Mouse (Mus musculus): ENCODE measurements around the gene Fcer1a. TPM values are rescaled to one million over a fixed set of nuclear protein-coding genes. Genes with fewer than 3 reads are reported as not detected.
"Not testable (repeated sequence)": the region's sequence is repeated elsewhere in the genome, so short reads cannot be mapped to it uniquely, and the experiment has no call there.

Fcer1a gene
- polyA plus RNA-seq (2016; fragmentation: Nextera tagmentation; extraction: Ambion mirVana), result not detected in 2 replicates

DNA sequence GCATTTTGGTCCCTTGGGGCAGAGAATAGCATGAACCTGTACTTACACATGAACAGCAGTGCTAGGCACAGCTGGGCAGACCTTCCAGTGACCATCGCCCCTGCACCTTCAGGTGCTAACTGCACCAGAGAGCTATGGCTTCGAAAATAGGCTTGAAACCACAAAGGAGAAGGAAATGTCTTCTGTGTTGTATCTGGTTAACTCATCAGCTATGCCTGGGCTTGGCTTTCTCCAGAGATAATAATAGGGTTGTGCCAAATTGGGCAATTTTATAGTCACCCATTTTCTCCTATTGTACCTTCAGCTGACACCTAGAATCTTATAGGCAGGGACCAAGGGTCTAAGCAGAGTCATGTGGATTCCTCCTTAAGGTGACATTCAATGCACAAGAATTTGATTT lies at the start of gene Fcer1a:
Gene Fcer1a (minus strand): TSS at position 134 of the 400 bp plus-strand sequence.
- no peak within 1 kb of the TSS for H3K27ac ChIP-seq
- H3K4me3 ChIP-seq, result no peak within 1 kb of the TSS
- DNase-seq (ENCODE audit: low spot score), result no peak
- no peaks in the 10 kb centered on the region for H3K36me3 ChIP-seq
- H3K27me3 ChIP-seq (ENCODE audit: insufficient read depth, poor library complexity, severe bottlenecking), result no peaks in the 10 kb centered on the region
- no peaks in the 10 kb centered on the region for H3K4me1 ChIP-seq
- H3K9me3 ChIP-seq, result no peaks in the 10 kb centered on the region
- 80% methylated on average over 2 of the region's 2 CpGs for WGBS

DNA sequence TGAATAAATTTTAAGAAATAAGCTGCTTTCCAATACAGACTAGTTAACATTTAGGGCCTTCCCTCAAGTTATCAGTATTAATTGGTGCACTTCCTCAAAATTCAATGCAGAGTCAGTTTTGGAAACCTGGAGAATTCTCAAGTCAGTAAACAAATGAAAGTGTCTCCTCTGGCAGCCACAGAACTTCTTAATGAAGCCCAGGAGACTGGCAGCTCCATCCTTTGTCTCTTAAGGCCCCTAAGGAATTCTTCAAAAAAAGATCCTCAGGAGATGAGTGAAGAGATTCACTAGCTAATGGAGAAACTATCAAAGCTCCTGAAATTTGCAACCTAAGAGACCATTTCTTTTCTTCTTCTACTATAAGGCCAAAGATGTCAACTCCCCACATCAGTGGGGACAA lies 38.7 kb upstream of the Fcer1a start, which contains the start of gene Olfr418:
Gene Olfr418 (plus strand): TSS at position 301 of the 400 bp plus-strand sequence.
- H3K27ac ChIP-seq, result no peak within 1 kb of the TSS
- H3K27me3 ChIP-seq (ENCODE audit: insufficient read depth, poor library complexity, severe bottlenecking), result no peaks in the 10 kb centered on the region
- no peak for DNase-seq (ENCODE audit: low spot score)
- H3K4me3 ChIP-seq, result no peak within 1 kb of the TSS
- H3K36me3 ChIP-seq, result no peaks in the 10 kb centered on the region
- no peaks in the 10 kb centered on the region for H3K9me3 ChIP-seq
- H3K4me1 ChIP-seq, result no peaks in the 10 kb centered on the region

DNA sequence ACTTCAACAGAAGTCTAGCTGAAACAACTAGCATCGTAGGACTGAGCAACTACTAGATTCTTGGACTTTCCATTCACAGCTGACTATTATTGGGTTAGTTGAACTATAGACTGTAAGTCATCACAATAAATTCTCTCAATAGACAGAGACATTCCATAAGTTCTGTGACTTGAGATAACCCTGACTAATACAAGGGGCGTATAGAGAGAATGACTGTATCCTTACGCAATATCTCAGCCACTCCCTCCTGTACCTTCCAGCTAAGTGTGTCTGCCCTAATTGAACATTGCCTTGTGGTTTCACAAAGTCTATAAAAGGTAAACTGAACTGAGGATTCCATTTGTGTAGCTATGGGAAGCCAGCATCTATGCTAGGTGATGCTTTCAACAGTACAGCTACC lies 22.9 kb upstream of the Fcer1a start:
- Histone ChIP-seq H3K4me3 (no peak overlapping the region), H3K27me3 (ENCODE audit: insufficient read depth, poor library complexity, severe bottlenecking) (no peaks in the 10 kb centered on the region), H3K27ac (no peak overlapping the region), H3K9me3 (no peaks in the 10 kb centered on the region), H3K36me3 (no peaks in the 10 kb centered on the region), H3K4me1 (no peaks in the 10 kb centered on the region)
- 89% methylated on average over 3 of the region's 3 CpGs for WGBS
- DNase-seq (ENCODE audit: low spot score), result no peak

DNA sequence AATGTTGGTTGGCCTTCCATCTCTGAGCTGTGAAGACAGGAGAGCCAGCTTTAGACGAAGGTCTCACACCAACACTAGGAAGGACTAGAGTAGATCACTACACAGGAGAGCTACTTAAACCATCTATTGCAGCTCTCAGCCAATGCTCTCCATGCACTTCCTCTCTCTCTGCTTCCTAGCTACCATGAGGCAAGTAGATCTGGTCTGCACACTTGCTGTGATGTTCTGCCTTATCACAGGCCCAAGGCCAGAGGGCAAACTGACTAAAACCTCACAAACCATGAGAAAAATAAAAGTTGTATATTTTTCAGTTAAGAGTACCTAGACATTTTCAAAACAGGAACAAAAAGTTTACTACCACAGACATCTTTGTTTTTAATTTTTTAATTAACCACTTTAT lies 10.0 kb upstream of the Fcer1a start:
- not testable (repeated sequence) for H3K4me1 ChIP-seq; DNase-seq (ENCODE audit: low spot score); H3K27me3 ChIP-seq (ENCODE audit: insufficient read depth, poor library complexity, severe bottlenecking); H3K36me3 ChIP-seq; H3K9me3 ChIP-seq; H3K27ac ChIP-seq; H3K4me3 ChIP-seq
- WGBS, result 77% methylated on average over 1 of the region's 1 CpGs

DNA sequence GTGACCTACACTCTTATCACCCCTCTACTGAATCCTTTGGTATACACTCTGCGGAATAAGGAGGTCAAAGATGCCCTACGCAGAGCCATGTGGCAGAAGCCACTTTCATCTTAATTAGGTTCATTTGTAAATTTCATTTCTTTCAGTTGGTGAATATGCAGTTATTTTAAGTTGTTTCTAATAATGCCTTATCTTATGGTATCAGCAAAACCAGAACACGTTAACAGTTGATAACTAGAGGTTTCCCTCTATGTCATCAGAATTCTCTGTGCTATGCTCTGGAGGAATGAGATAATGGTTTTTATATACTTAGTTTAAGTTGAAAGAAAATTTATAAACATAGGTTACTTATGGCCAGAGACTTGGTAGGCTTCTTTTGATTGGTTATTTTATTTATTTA lies 10.5 kb downstream of the Fcer1a start:
- no peak for DNase-seq (ENCODE audit: low spot score)
- H3K4me3 ChIP-seq, result no peak overlapping the region
- no peaks in the 10 kb centered on the region for H3K27me3 ChIP-seq (ENCODE audit: insufficient read depth, poor library complexity, severe bottlenecking)
- no peak overlapping the region for H3K27ac ChIP-seq
- no peaks in the 10 kb centered on the region for H3K4me1 ChIP-seq
- no peaks in the 10 kb centered on the region for H3K9me3 ChIP-seq
- WGBS, result 84% methylated on average over 3 of the region's 3 CpGs
- H3K36me3 ChIP-seq, result no peaks in the 10 kb centered on the region

DNA sequence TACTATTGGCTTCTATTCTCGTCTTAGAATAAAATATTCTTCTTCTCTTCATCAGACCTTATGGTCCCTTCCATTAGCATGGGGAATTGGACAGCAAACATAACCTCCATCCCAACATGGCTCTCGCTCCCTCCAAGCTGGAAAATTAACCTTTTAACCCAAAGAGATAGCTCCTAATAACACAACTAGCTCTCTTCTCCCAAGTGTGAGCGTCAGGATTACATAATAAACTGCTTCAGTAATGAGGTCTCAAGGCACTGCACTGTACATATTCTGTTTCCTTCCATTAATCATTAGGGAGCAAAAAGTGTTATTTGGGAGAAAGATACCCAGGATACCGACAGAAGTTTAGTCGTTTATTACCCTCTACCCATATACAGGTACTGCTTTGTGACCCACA lies 14.9 kb downstream of the Fcer1a start, which contains the start of gene Olfr1404:
Gene Olfr1404 (plus strand): TSS at position 301 of the 400 bp plus-strand sequence.
- 75% methylated on average over 5 of the region's 5 CpGs for WGBS

DNA sequence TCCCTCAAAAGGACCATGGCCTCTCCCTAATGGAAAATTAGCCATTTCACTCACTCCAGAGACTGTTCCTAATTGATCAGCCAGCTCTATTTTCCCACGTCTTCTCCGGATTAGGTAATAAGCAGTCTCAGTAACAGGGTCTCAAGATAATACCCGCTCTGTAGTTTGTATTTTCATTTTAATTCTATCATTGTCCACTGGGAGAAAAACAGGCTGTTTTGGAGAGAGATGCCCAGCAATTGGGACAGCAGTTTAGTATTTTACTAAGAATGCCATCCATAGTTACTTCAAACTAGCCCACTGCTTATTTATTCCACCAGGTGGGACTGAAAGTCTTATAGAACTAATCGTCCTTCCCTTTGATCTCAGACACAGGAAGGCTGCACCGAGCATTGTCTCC lies 29.5 kb downstream of the Fcer1a start, which contains the start of gene Olfr218:
Gene Olfr218 (plus strand): TSS at position 301 of the 400 bp plus-strand sequence.
- WGBS, result 72% methylated on average over 5 of the region's 5 CpGs

More for the DNA sequence above, 14.9 kb downstream of the Fcer1a start, which contains the start of gene Olfr1404:
- Histone ChIP-seq H3K27ac (no peak within 1 kb of the TSS), H3K4me1 (no peaks in the 10 kb centered on the region), H3K36me3 (no peaks in the 10 kb centered on the region), H3K9me3 (no peaks in the 10 kb centered on the region), H3K4me3 (no peak within 1 kb of the TSS), H3K27me3 (ENCODE audit: insufficient read depth, poor library complexity, severe bottlenecking) (no peaks in the 10 kb centered on the region)
- DNase-seq (ENCODE audit: low spot score), result no peak

DNA sequence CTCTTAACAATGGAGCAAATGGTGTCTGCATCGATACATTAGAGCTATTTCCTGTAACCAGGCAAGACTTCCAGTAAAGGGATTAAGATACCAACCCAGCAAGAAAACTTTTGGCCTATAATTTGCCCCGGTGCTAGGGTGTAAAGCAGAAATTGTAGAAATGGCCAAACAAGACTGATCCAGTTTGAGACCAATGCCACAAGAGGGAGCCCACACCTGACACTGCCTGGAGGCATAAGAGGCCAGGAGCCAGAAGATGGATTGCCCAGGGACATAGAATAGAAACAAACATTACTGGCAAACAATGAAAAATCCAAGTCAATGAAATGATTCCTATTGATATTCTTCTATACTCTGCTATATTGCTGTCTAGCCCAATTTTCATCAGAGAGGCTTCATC lies 30.7 kb downstream of the Fcer1a start:
- H3K36me3 ChIP-seq, result no peaks in the 10 kb centered on the region
- DNase-seq (ENCODE audit: low spot score), result no peak
- no peak overlapping the region for H3K27ac ChIP-seq
- H3K27me3 ChIP-seq (ENCODE audit: insufficient read depth, poor library complexity, severe bottlenecking), result no peaks in the 10 kb centered on the region
- no peaks in the 10 kb centered on the region for H3K4me1 ChIP-seq
- whole genome bisulfite sequencing, result 70% methylated on average over 2 of the region's 2 CpGs
- H3K9me3 ChIP-seq, result no peaks in the 10 kb centered on the region
- H3K4me3 ChIP-seq, result no peak overlapping the region

More for the DNA sequence above, 29.5 kb downstream of the Fcer1a start, which contains the start of gene Olfr218:
- Histone ChIP-seq H3K36me3 (no peaks in the 10 kb centered on the region), H3K27ac (no peak within 1 kb of the TSS), H3K4me1 (no peaks in the 10 kb centered on the region), H3K9me3 (no peaks in the 10 kb centered on the region), H3K27me3 (ENCODE audit: insufficient read depth, poor library complexity, severe bottlenecking) (no peaks in the 10 kb centered on the region), H3K4me3 (no peak within 1 kb of the TSS)
- DNase-seq (ENCODE audit: low spot score), result no peak

DNA sequence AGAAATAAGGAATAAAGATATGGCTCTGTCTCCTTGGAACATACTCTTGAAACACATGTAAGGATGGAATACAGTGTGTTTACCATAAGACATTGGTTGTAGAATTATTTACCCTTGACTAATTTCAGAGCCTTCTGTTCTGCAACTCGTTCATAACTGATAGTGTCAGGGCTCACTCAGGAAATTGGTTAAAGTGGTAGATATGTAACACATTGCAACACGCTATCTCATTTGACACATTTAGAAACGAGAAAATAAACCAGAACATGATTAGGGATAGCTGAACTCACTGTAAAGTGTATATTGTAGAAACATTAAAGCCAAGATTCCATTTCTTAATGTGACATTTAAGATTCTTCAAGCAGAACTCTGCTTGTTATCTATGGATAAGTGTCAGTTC lies 35.0 kb downstream of the Fcer1a start:
- Histone ChIP-seq H3K4me1 (no peaks in the 10 kb centered on the region), H3K36me3 (no peaks in the 10 kb centered on the region), H3K9me3 (no peaks in the 10 kb centered on the region), H3K27ac (no peak overlapping the region), H3K4me3 (no peak overlapping the region), H3K27me3 (ENCODE audit: insufficient read depth, poor library complexity, severe bottlenecking) (no peaks in the 10 kb centered on the region)
- WGBS, result 51% methylated on average over 3 of the region's 3 CpGs
- no peak for DNase-seq (ENCODE audit: low spot score)

DNA sequence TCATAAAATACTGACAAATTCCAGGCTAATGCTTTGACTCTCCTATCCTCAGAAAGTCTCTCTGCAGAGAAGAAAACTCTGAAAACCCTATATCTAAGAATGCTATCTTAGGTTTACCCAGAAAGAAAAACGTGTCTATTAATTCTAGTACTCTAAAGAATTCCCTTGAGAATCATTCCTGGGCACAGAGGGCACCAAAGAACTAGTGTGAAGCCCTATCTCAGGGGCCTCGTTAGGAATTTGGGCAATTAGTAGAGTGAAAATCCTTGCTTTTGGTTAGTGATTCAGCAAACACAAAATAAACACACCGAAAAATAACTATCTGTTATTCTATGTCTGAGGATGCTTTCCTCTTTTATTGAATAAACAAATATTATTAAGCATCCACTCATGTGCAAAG lies 36.5 kb downstream of the Fcer1a start, which contains the start of gene Olfr1406:
Gene Olfr1406 (minus strand): TSS at position 101 of the 400 bp plus-strand sequence.
- H3K9me3 ChIP-seq, result no peaks in the 10 kb centered on the region
- WGBS, result 52% methylated on average over 3 of the region's 3 CpGs
- H3K4me1 ChIP-seq, result no peaks in the 10 kb centered on the region
- H3K36me3 ChIP-seq, result no peaks in the 10 kb centered on the region
- H3K27ac ChIP-seq, result no peak within 1 kb of the TSS
- no peaks in the 10 kb centered on the region for H3K27me3 ChIP-seq (ENCODE audit: insufficient read depth, poor library complexity, severe bottlenecking)
- H3K4me3 ChIP-seq, result no peak within 1 kb of the TSS
- DNase-seq (ENCODE audit: low spot score), result no peak

DNA sequence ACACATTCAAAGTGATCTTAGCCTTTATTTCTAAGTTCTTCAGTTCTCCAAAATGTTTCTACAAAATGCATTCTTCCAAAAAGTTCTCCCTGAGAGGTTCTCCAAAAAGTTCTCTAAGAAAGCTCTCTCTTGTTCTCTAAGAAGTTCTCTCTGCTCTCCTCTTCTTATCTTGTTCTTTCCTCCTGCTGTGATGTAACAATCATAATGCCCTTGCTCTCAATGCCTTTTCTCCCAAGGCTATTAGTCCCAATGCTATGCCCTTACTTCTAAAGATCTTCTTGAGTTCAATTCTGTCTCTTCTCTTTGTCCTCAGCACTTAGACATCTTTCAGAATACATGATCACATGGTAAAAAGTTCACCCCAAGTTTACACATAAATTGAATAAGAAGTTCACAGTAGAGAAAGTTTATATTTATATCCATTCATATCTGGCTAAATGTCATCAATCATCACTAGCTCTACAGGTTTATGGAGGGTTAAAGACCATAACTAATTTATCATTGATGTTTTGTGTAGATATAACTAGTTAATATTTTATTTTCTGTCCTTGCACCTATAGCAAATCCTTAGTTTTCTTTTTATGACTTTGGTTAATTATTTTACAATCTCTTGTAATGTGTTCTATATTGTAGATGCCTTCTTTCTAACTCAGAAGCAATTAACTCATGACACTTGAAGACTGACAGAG lies 52.7 kb downstream of the Fcer1a start:
- no peaks in the 10 kb centered on the region for H3K9me3 ChIP-seq
- no peak overlapping the region for H3K4me3 ChIP-seq
- H3K27me3 ChIP-seq (ENCODE audit: insufficient read depth, poor library complexity, severe bottlenecking), result no peaks in the 10 kb centered on the region
- no peaks in the 10 kb centered on the region for H3K36me3 ChIP-seq
- no peak overlapping the region for H3K27ac ChIP-seq
- H3K4me1 ChIP-seq, result no peaks in the 10 kb centered on the region
- no peak for DNase-seq (ENCODE audit: low spot score)
